Mouse (Mus musculus): Measurements from ENCODE around the gene Tfap2e. TPM values are rescaled to one million over a fixed set of nuclear protein-coding genes. Genes with fewer than 3 reads are reported as not detected.
A peak's percentile ranks its signal among the peaks of the same experiment; 100 is the strongest.

The Tfap2e gene
- total RNA-seq, 2 experiments from 2014 or later: not detected

GRCm38 (mm10) chr4:126752024-126752607, 16.1 kb upstream of the Tfap2e start:
- DNase-seq (ENCODE audit: low spot score): no peak

DNA sequence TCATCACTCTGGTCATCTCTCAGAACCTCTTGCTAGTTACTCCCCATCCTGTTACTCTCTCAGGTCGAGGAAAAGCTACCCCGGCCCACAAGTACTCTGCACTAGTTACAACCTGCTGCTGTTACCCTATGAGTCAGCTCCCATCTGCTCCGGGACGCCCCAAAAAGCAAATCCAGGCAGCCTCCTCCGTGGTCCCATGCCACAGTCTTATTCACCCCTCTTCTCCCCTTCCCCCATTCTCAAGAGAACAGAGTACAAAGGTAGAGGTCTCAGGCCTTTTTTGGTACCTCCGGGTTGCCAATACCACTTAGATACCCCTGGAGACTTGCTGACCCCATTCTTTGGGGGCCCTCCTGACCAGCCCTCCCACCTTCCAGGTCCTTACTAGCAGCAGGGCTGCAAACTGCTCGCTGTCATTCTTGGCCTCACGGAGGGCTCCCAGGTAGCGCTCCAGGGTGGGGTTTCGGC, 15.6 kb upstream of the Tfap2e start:
- no peak for DNase-seq (ENCODE audit: low spot score)

GRCm38 (mm10) chr4:126750863-126751555, 15.0 kb upstream of the Tfap2e start:
- no peak for DNase-seq (ENCODE audit: low spot score)

DNA sequence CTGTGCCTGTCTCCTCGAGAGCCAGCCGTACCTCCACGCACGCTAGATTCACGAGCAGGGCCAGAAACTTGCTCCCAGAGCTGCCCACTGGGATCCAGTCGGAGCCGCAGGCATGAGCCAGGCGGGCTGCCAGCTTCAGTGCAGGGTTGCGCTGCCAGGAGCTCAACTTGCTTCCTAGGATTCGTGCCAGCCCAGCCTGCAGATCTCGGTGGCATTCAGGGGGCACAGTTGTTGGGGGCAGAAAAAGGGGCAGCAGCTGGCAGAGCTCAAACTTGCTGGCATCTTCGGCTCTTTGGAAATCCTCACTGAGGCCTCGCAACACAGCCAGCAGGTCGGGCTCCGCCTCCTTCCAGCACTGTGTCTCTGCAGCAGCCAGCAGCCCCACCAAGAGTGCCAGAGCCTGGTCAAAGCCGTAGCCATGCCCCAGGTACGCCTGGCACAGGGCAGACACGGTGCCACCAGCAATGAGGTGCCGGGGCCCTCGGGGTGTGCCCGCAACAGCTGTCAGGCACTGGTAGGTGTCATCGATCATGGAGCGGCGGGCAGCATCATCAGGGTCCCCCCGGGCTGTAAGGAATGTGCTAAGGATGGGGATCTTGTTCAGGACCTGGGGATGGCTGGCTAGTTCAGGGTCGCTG, 14.1 kb upstream of the Tfap2e start:
- DNase-seq (ENCODE audit: low spot score): peak; percentile 71

- DNase-seq (ENCODE audit: low spot score): no peak
Observed at GRCm38 (mm10) chr4:126749553-126749952, 13.5 kb upstream of the Tfap2e start.

GRCm38 (mm10) chr4:126748381-126748780, 12.3 kb upstream of the Tfap2e start:
- no peak for DNase-seq (ENCODE audit: low spot score)

DNA sequence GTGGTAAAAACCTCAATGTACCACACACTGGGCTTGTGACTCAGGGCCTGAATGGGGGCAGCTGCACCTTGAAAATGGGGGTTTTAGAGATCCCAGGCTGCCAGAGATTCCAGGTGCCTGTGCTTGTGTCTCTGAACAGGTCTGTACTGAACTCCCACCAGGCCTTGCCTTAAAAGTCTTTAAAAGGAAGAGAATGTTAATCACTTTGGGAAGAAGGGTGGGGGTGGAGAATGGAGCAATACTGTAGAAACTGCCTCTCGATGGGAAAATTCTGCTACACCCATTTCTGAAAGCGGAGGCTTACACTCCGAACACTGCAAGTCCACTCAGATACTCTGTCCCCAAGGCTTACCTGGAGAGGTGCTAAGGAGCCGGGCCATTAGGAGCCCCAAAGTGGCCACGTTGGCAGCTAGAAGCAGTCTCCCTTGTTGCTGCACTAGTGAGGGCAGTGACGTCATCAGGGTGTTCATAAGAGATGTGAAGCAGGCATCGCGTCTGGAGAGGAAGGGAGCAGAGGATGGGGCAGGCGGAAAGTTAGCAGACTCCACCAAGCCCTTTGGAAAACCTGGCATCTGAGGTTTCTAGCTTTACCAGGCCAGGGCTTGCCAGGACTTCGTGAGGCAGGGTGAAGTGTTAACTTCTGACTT, 10.3 kb upstream of the Tfap2e start:
- DNase-seq (ENCODE audit: low spot score): no peak

DNA sequence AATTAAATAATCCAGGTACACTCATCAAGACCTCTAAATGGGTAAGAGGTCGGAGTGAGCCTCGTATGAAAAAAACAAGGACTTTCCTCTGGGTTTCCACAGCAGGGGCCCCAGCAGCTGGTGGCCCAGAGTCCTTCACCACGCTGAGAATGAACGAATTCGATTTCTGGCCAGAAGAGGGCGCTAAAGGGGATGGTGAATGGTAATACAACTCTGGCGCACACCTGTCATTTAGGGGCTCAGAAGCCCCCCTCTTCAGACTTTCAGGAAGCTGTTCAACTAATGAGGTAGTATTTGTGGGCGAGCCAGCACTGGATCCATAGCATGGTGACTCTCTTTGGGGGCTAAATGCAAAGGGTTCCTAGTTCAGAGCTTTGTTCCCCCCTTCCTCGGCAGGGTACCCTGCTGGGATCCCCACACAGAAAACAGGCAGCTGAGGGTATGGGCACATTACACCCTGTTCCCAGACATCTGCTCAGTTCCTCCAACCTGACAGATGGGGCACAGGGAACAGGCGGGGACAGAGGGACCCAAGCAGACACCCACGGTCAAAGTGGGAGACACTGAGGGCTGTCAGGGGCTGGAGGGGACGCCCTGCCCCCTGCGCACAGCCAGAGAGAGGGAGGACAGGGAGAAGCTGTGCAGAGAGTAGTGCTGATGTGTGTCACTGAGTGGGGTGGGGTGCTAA, 9.6 kb upstream of the Tfap2e start:
- peak; percentile 41 for DNase-seq (ENCODE audit: low spot score)

DNA sequence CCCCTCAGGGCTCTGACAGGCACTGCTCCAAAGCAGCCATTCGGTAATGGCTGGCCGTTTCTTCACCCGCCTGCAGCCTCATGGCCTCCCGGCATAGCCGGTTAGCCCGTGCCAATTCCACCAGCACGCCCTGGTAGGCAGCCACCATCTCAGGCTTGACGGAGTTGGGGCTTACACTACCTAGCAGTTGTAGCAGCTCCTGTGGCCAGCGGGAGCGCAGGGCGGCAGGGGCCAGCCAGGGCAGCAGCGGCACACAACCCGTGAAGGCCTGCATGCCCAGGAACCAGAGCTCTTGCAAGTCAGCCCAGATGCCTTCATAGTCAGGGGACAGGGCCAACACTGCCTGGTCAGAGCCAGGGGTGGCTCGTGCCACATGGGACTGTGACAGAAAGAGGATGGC, 8.8 kb upstream of the Tfap2e start:
- DNase-seq (ENCODE audit: low spot score): no peak

DNA sequence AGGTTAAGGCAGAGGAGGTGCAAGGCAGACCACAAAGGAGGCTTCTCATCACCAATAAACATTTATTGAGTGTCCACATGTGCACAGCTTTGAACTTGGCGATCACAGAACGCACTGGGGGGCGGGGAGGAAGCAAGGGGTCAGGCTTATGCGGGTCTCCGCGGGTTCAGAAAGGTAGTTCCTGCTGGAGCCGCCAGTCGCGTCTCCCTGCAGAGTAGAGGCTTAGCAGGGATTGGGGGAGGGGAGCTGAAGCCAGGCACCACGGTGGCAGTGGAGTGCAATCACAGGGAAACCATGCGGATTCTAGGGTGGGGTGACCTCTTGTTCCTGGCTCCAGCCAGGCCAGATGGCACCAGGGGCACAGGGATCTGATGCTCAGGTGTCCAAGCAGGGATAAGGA, 7.7 kb upstream of the Tfap2e start:
- no peak for DNase-seq (ENCODE audit: low spot score)

DNA sequence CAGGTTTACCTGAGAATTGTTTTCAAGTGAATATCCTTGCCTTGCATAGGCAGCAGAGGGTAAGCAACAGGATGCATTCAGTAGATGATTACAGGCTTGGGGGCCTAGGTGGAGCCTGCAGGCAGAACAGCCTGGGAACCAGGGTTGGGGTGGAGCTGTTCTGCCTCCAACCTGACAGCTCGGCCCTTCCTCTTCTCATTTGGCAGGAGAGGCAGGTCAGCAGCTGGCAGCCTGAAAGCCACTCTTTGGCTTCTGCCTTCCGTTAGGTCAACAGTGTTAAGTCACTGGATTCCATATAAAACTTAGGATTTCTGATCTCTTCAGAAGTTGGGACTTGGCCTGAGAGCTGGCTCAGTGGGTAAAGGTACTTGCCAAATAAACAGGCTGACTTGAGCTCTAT, 6.9 kb upstream of the Tfap2e start:
- no peak for DNase-seq (ENCODE audit: low spot score)

DNA sequence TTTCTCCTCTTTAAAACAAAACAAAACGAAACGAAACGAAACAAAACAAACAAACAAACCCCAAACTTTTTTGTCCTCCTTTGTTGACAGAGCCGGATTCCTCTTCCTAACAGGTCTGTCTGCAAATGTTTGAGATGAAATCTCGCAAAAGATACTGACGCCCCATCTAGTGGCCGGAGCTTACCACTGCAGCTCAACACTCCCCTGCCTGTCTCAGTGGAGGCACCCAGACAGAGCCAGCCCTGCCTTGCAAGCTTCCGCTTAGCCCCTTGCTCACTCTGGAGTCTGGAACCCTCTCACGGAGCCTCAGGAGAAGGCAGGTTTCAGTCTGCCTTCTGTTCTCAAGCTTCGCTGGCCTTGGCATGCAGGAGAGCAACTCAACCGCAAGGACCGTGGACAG, 5.4 kb upstream of the Tfap2e start:
- peak; percentile 82 for DNase-seq (ENCODE audit: low spot score)

- DNase-seq (ENCODE audit: low spot score): no peak
Observed at GRCm38 (mm10) chr4:126739966-126740676, 4.1 kb upstream of the Tfap2e start.

DNA sequence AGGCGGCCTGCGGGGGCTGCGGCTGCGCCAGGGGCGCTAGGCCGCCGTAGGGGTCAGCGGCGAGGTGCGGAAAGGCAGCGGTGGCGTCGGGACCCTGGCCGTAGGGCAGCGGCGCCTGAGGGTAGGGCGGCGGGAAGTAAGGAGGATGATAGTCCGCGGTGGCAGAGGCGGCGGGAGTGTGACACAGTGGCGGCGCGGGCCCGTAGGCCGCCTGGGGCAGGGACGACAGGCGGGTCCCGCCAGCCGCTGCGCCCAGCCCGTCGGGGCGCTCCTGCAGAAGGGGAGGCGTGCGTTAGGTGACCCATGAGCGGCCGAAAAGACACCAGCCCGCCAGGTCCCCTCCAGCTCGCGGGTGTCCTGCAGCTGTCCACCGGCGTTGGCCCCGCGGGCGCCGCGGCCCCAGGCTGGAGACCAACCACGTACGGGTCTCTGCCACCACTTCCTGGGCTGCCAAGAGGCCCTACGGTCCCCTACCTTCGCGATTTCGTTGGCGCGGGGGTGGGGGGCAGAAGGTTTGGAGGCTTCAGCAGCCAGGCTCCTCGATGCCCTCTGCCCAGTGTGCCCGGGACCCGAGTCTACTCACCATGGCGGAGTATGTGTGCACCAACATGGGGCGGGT, 549 bp downstream of the Tfap2e start:
- DNase-seq (ENCODE audit: low spot score): no peak

GRCm38 (mm10) chr4:126734700-126735381, 1.2 kb downstream of the Tfap2e start:
- no peak for DNase-seq (ENCODE audit: low spot score)

DNA sequence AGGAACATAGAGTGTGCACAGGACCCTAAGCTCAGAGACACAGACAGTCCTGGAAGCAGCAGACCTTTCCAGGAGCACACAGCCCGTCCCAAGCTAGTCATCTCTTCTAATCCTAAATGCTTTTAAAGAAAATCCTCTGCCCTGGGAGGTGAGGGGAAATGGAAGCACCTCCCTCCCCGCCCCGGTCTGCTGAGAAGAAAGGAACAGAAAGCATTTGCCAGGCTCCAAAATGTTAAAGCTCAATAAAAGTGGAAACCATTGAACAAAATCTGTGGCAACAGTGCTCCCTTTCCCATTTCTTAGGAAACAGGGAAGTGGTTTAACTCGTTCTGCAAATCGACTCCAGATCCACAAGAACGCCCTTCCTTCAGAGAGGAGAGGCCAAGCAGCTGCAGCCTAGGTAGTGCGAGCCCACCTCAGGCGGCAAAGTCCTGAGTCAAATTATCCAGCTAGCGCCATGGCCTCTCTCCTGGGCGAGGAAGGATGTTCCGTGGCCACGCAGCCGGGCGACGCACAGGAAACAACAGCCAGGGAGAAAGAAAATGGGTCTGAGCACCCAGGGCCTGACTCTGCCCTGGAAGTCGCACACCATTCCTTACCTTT, 1.9 kb downstream of the Tfap2e start:
- DNase-seq (ENCODE audit: low spot score): no peak

DNA sequence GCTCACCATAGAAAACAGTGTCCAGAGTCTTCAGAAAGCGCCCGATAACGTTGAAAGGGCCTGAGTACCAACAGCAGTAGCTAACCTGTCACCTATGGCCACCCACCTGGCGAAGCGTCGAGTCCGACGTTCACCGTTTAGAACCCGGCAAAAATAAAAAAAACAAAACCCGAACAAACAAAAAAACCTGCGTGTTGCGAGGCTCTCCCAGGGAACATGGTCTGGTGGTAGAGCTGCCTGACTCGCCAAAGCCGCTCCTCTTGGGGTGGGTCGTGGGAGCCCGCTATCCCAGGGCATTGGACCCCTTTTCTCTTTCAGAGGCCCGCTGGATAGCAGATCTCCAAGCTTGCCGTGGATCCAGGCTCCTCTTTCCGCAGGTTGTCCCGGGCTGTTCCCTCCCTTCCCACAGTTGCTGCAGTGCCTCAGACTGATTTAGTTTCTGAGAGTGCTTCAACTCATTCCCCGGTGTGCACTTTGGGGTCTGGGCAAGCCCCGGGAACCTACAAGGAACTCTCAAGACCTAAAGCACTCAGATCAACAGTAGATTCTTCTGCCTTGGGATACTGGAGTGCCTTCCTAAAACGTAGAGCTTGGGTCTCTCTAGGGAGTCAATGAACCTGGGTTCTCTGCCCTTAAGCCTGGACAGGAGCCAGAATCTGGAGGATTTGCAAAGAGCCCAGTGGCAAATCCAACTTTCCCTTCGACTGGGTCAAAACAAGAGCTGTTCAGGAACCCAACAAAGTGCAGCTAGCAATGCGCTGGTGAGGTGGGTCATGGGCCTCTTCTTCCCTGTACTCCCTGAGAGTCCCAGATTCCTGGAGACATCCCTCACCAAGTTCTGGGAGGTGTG, 3.3 kb downstream of the Tfap2e start:
- no peak for DNase-seq (ENCODE audit: low spot score)

- DNase-seq (ENCODE audit: low spot score): no peak
Observed at GRCm38 (mm10) chr4:126732111-126732510, 3.9 kb downstream of the Tfap2e start.

DNA sequence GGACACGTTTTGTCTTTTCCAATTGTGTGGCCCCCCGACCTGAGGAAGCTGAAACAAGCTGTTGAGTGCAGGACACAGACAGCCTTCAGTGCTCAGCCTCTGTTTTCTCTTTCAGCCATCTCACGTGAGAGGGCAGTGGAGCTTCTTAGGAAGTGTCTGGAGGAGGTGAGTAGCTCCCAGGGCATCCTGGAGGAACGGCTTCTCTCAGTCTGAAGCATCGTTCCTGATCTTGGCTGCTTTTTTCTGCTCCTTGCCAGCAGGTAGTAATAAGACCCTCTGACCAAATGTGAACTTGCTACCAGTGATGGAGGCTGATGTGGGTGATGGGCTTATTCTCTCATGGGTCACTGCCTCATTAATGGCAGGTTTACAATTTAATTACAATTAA, 28.6 kb downstream of the Tfap2e start:
- DNase-seq (ENCODE audit: low spot score): no peak

All from gastrocnemius, adult 18-20 months (tissue).